Mouse (Mus musculus) cortical plate, adult 2 months (tissue): ENCODE data around the gene Nmnat2. TPM values are rescaled to one million over a fixed set of nuclear protein-coding genes. Genes with fewer than 3 reads are reported as not detected.

ENCODE experiments used
- H3K27ac ChIP-seq: fragments of 200-500 bp; 2 replicates; pipeline ENCODE4 v1.5.1; 2012; ENCODE audit warnings: low read length, control low read depth, inconsistent platforms; ENCODE audit not compliant: insufficient read depth
- H3K4me1 ChIP-seq: fragments of 200-500 bp; 2 replicates; pipeline ENCODE4 v1.6.1; 2011; ENCODE audit warnings: low read length; ENCODE audit not compliant: control insufficient read depth, insufficient read depth
- H3K4me3 ChIP-seq: fragments of 200-500 bp; 2 replicates; pipeline ENCODE4 v1.5.1; 2011; ENCODE audit warnings: mild to moderate bottlenecking, low read length, control low read depth; ENCODE audit not compliant: insufficient read depth
- CTCF ChIP-seq: fragments of 200-500 bp; IDR thresholded peaks from 2 replicates; pipeline ENCODE4 v1.5.1; 2011; ENCODE audit warnings: mild to moderate bottlenecking, control low read depth, low read length; ENCODE audit not compliant: insufficient read depth; ENCODE audit errors: extremely low read depth
- POLR2A ChIP-seq: fragments of 200-500 bp; IDR thresholded peaks from 2 replicates; pipeline ENCODE4 v1.6.1; 2011; ENCODE audit warnings: mild to moderate bottlenecking, low read length, control low read depth; ENCODE audit not compliant: insufficient read depth; ENCODE audit errors: extremely low read depth
- polyA plus RNA-seq: library from polyadenylated mRNA; depleted of rRNA; stranded (reverse); fragments of >200 nt; gene quantifications from 2 replicates; pipeline ENCODE4 v1.2.3, GENCODE M21; 2012

Nmnat2 gene
- polyA plus RNA-seq, 1 experiment = 84.2 TPM

DNA sequence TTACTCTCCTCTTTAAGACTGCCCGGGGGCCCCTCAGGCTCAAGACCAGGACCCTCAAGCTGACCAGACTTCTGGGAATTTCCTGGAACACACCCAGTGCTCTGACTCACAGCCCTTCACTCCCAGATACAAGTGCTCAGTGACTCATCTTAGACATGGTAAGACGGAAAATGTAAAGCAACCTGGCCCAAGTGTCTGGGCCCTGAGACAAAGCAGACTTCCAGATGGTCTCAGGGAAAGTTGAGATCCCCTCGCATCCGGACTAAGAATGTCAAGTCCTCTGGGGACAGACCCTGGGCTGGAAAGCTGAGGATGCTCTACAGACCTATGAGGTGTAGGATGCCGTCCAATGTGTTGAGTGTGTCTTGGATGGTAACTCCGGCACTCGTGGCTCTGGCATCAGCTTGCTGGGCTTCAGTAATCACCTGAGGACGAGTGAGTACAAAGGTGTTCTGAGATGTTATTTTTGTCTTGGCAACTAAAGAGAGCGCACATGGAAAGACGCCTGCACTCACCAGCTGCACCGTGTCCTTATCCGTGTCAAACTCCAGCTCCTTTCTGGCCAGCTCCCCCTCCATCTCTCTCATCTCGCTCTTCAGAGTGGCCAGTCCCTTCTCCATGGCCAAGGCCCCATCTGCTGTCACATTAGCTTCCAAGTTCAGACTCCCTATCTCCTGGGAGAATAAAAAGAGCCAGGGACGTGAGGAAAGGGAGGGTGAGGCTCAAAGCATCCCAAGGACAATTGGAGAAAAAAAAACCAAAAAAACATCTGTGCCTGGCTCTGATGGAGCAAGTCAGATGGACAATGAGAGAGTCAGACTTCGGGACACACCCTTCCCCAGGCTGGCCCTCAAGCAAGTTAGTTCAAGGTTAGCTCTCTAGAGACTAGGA is 171.9 kb downstream of the Nmnat2 start:
- no peak for TF ChIP-seq POLR2A
- no peak for TF ChIP-seq CTCF
- Histone ChIP-seq H3K27ac (no peak overlapping the region), H3K4me1 (no peaks in the 10 kb centered on the region), H3K4me3 (no peak overlapping the region)

DNA sequence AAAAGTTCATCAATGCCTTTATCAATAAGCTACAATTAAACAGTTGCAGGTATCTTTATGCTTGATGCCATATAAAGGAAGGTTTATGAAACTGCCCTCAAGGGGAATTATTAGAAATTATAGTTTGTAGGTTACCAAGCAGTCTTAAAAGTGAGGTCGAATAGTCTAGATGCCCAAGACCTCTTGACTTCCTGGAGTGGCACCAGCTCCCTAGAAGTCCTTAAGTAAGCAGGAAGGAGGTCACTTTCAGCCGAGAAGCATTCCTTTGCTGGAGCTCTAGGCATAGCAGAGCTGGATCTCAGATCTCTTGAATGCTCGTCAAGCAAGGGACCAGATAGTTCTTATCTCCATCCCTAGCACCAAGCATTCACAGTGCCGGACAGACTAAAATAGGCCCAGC is 172.8 kb downstream of the Nmnat2 start:
- Histone ChIP-seq H3K27ac (no peak overlapping the region), H3K4me3 (no peak overlapping the region), H3K4me1 (no peaks in the 10 kb centered on the region)
- TF ChIP-seq CTCF (no peak), POLR2A (no peak)

DNA sequence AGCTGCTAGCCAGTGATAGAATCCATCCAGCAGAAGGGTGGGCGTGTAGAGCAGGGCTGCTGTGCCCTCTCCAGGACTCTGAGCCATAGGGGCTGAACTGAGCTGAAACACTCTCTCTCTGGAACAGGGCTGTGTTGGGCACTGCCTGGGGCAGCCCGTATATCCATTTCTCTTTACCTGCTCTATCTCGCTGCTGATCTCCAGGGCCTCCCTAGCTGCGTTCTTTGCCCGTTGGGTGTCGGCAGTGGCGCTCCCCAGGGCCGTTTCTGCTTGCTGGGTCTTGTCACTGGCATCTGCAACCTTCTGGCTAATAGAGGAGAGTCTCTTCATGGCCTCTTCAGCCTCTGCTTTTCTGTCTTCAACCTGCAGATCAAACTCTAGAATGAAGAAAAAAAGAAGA is 174.0 kb downstream of the Nmnat2 start:
- TF ChIP-seq POLR2A (no peak), CTCF (no peak)
- no peaks in the 10 kb centered on the region for H3K4me1 ChIP-seq
- no peak overlapping the region for H3K27ac ChIP-seq
- H3K4me3 ChIP-seq = no peak overlapping the region

DNA sequence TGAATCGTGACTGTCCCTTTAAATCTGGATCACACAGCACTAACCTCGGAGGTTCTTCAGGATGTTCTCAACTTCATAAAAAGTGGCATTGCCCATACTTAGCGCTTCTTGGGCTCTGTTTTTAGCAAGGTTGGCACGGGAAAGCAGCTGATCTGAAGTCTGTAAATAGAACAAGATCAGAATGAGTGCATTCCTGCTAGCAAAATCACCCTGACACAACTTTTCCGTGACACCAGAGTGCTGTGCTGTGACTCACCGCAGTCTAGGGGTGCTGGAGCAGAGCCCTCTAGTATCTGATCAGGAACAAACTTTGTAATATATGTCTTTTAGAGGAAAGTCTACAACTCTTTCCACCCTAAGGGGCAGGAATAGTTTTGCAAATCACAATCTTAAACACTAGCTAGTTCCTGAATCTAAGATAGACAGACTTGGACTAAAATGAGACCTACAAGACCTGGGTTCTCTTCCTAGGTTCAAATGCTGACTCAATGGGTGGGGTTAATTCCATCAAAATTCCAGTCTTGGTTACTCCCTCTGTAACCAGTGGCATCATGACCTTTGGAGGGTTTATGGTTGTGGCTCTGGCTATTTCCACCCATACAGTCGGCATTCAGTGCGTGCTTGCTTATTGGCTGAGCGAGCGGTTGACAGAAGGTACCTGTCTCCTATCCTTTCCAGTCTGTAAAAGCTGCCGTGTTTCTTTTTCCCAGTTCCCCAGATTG is 175.4 kb downstream of the Nmnat2 start:
- TF ChIP-seq CTCF (no peak), POLR2A (no peak)
- no peak overlapping the region for H3K27ac ChIP-seq
- H3K4me3 ChIP-seq = no peak overlapping the region

DNA sequence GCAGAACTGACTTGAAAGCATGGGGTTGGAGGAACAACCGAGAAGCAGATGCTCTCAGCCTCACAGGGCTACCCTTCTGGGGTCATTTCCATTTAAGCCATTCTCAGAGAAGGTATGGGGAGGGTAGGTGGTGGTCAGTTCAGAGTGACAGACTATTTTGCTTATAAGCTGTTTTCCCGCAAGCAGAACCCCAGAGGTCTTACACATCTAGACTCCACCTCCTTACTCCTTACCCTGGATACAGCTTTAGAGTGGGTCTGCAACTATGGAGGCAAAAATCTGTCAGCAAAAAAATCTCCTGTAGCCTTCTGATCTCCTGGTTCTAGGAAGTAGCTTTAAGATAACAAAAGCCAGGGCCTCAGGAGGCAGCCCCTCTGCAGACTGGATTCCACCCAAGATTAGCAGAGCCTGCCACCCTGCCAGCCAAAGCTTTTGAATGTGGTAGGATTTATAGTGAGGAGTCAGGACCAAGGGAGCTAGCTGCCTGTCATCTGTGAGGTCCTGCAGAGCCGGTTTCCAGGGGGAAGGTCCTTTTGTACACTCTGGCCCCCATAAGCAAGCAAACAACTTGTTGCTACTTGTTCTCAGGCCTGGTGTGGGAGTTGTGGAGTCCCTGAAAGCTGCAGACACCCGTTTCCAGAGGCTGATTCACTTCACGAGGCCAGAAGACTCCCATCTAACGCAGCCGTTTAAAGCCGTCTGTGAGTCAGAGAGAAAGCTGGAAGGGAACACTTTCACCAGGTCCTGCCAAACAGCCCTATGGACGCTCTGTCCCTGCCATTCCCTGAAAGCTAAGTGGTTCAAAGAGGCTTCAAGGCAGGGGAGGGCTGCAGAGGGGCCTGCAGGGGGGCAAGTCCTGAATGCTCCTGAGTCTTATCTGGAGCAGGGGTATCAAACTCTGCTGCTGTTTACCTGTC is 179.3 kb downstream of the Nmnat2 start:
- Histone ChIP-seq H3K27ac (no peak overlapping the region), H3K4me1 (no peaks in the 10 kb centered on the region), H3K4me3 (no peak overlapping the region)
- TF ChIP-seq POLR2A (no peak), CTCF (no peak)

More for the DNA sequence above, 175.4 kb downstream of the Nmnat2 start:
- H3K4me1 ChIP-seq = no peaks in the 10 kb centered on the region

DNA sequence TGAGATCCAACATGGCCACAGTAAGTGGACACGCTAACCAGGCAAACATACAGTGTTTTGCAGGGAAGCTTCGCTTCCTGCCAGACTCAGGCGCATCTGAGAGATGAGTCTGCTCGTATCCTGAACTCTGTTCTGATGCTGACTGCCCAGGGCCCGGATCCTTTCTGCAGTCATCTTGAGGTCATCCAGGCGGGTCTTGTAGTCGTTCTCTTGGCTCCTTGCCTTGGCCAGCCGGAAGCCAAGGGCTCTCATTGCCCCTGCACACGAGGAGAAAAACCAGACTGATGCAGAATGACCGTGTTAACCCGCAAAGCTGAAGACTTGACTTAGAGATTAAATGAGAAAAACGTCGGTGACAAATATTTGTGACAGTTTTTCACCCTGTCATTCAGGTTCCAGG is 181.9 kb downstream of the Nmnat2 start:
- H3K27ac ChIP-seq = no peak overlapping the region
- no peaks in the 10 kb centered on the region for H3K4me1 ChIP-seq
- no peak overlapping the region for H3K4me3 ChIP-seq
- TF ChIP-seq POLR2A (no peak), CTCF (no peak)

DNA sequence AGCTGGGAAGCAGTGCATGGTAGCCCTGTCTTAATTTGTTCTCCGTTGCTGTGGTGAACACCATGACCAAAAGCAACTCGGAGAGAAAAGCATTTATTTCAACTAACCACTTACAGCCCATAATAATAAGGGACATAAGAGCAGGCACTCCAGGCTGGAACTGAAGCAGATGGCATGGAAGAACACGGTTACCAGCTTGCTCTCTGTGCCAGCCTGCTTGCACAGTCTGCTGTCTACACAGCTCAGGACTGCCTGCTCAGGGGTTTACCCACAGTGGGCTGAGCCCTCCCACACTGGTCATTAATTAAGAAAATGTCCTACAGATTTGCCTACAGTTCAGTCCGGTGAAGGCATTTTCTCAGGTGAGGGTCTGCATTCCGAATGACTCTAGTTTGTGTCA is 183.7 kb downstream of the Nmnat2 start:
- H3K4me3 ChIP-seq = no peak overlapping the region
- H3K27ac ChIP-seq = no peak overlapping the region

DNA sequence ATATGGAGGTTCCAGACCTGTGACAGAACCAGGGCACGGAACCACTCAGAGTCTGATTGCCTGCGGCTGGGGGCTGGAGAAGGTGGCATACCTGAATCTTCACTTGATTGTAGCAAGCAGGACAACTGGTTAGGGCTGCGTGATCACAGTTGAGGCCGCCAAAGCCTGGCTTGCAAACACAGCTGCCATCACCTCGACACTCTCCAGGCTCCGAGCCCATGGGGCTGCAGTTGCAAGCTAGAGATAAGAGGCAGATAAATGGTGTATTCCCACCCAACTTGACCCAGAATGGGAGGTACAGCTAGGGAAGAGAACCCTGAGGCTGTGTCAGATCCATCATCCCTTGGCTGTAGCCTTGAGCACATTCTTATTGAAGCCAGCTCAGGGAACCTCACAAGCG is 184.8 kb downstream of the Nmnat2 start:
- Histone ChIP-seq H3K27ac (no peak overlapping the region), H3K4me3 (no peak overlapping the region), H3K4me1 (no peaks in the 10 kb centered on the region)
- TF ChIP-seq CTCF = no peak
- no peak for TF ChIP-seq POLR2A

More for the DNA sequence above, 183.7 kb downstream of the Nmnat2 start:
- H3K4me1 ChIP-seq = no peaks in the 10 kb centered on the region
- no peak for TF ChIP-seq CTCF
- no peak for TF ChIP-seq POLR2A

DNA sequence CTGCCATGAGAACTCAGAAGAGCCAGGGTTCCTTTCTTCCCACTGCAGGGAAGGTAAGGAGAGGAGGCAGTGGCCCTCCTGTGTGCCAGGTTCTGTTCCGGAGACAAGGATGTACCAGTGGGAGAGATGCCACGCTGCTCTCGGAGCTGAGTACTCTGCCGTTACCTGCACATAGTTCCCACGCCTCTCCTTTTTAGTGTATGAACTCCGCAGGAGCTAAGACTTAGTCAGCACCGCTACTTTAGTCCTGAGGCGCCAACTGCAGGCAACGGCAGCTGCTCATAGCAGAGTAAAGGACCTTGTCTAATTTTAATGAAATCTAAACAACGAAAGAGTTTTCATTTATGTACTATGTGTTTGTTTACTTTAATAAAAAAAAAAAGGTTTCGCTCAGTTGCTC is 185.5 kb downstream of the Nmnat2 start:
- TF ChIP-seq POLR2A (no peak), CTCF (no peak)
- Histone ChIP-seq H3K4me3 (no peak overlapping the region), H3K27ac (no peak overlapping the region), H3K4me1 (no peaks in the 10 kb centered on the region)
